Mouse (Mus musculus) hindbrain, embryonic 12.5 days (tissue): Measurements from ENCODE around the gene Tpk1. TPM values are rescaled to one million over a fixed set of nuclear protein-coding genes. Genes with fewer than 3 reads are reported as not detected.

Experiments
- ATAC-seq: fragments of 200-750 bp; cut with Nextera tagmentation; 2 replicates; pipeline ENCODE4 v1.8.0; 2017; ENCODE audit warnings: moderate TSS enrichment; ENCODE audit not compliant: low FRiP score
- H3K27ac ChIP-seq: fragments of 300-500 bp; sonication (generic); 2 replicates; pipeline ENCODE4 v1.5.1; 2016; ENCODE audit warnings: mild to moderate bottlenecking
- H3K27me3 ChIP-seq: fragments of 300-500 bp; sonication (generic); 2 replicates; pipeline ENCODE4 v1.6.1; 2016; ENCODE audit warnings: mild to moderate bottlenecking
- H3K36me3 ChIP-seq: fragments of 300-500 bp; sonication (generic); 2 replicates; pipeline ENCODE4 v1.6.1; 2016; ENCODE audit warnings: mild to moderate bottlenecking
- H3K4me1 ChIP-seq: fragments of 300-500 bp; sonication (generic); 2 replicates; pipeline ENCODE4 v1.6.1; 2016
- H3K4me2 ChIP-seq: fragments of 300-500 bp; sonication (generic); replicated peaks from 2 replicates; pipeline ENCODE4 v1.6.1; 2016; ENCODE audit warnings: mild to moderate bottlenecking
- H3K4me3 ChIP-seq: fragments of 300-500 bp; sonication (generic); 2 replicates; pipeline ENCODE4 v1.5.1; 2016; ENCODE audit warnings: mild to moderate bottlenecking
- H3K9ac ChIP-seq: fragments of 300-500 bp; sonication (generic); 2 replicates; pipeline ENCODE4 v1.6.1; 2016; ENCODE audit warnings: mild to moderate bottlenecking, moderate library complexity
- H3K9me3 ChIP-seq: fragments of 300-500 bp; sonication (generic); replicated peaks from 2 replicates; pipeline ENCODE4 v1.6.1; 2016; ENCODE audit warnings: mild to moderate bottlenecking
- WGBS: fragments of 180-500 bp; shearing (Covaris S2); methylation state at CpG from one replicate; pipeline ENCODE4 v1.1.7; 2016; 5-methylcytosine and 5-hydroxymethylcytosine counted together
- polyA plus RNA-seq: library from polyadenylated mRNA; unstranded; fragments of >200 nt; fragmentation: Nextera tagmentation; extraction: Ambion mirVana; gene quantifications from 2 replicates; pipeline ENCODE4 v1.2.1, GENCODE M21; 2016

The Tpk1 gene
- polyA plus RNA-seq, 1 experiment from 2014 or later: 7.2 TPM

DNA sequence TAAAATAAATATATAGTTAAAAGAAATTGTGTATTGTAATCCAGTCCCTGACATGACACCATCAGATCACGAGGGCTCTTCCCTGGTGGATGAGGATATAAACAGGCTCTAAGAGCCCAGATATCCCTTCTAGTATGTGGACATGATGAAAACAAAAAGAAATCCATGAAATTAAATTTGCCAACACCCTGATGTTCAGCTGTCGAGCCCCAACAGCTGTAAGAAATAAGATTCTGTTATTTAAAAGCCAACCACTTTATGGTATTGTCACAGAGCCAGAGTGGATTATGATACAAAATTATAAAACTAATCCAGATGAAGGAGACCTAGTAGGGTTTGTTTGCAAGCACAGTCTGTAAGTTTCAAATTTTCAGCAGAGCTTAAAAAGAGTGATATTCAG lies 207.0 kb downstream of the Tpk1 start:
- Histone ChIP-seq H3K4me1 (no peaks in the 10 kb centered on the region), H3K4me3 (no peak overlapping the region), H3K9me3 (no peaks in the 10 kb centered on the region), H3K27me3 (no peaks in the 10 kb centered on the region), H3K27ac (no peak overlapping the region), H3K4me2 (no peak overlapping the region), H3K9ac (no peak overlapping the region), H3K36me3 (no peaks in the 10 kb centered on the region)
- ATAC-seq: no peak
- 88% methylated on average over 2 of the region's 2 CpGs for WGBS

DNA sequence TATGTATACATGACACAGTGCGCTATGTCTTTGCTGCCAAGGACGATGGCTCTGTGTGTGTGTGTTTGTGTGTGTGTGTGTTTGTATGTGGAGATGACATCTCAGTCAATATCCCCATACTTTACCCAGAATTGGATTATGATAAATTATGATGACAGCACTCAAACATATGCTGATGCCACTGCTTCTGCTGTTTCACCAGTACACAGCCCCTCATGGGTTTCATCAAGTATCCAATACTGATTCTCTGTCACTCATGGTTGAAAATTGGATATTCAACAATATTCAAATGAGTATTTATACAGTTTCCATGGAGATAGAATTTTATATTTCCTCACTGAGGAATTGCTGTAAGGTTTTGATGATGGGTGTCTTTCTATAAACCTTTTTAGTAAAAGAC lies 208.1 kb downstream of the Tpk1 start:
- Histone ChIP-seq H3K4me3 (no peak overlapping the region), H3K9me3 (no peaks in the 10 kb centered on the region), H3K27me3 (no peaks in the 10 kb centered on the region), H3K9ac (no peak overlapping the region), H3K36me3 (no peaks in the 10 kb centered on the region), H3K4me2 (no peak overlapping the region), H3K27ac (no peak overlapping the region), H3K4me1 (no peaks in the 10 kb centered on the region)
- no peak for ATAC-seq
- 89% methylated on average over 2 of the region's 2 CpGs for WGBS

DNA sequence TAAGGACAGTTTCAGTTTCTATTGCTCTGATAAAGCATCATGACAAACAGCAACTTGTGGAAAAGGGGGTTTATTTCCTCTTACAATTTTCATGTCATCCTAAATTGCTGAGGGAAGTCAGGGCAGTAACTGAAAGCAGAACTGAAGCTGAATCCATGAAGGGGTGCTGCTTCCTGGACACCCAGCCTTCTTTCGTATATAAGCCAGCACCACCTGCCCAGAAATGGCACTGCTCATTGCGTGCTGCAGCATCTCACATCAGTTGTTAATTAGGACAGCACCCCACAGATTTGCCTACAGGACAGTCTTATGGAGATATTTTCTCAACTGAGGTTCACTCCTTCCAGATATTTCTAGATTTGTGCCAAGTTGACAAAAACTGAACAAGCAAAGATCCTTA lies 216.6 kb downstream of the Tpk1 start:
- Histone ChIP-seq H3K4me1 (no peaks in the 10 kb centered on the region), H3K4me2 (no peak overlapping the region), H3K36me3 (no peaks in the 10 kb centered on the region), H3K9ac (no peak overlapping the region), H3K27ac (no peak overlapping the region), H3K4me3 (no peak overlapping the region), H3K27me3 (no peaks in the 10 kb centered on the region), H3K9me3 (no peaks in the 10 kb centered on the region)
- 79% methylated on average over 2 of the region's 2 CpGs for WGBS
- no peak for ATAC-seq

DNA sequence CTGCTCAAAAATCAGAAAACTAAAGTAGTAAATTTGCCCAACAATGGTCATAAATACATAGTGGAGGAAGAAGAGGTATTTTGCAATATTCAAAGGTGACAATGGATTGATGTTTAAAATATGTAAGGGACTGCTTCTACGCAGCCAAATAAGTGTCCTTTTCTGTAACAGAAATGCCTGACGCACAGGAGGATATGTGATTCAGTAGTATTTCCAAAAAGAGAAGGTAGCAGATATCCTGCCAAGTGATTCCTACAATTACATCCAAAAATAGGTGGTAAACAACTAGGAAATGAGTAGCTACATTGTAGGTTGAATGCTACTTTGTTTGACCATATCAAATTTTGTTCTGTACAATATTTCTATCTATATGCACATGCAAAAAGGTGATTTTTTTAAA lies 220.2 kb downstream of the Tpk1 start:
- Histone ChIP-seq H3K4me1 (no peaks in the 10 kb centered on the region), H3K9ac (no peak overlapping the region), H3K4me3 (no peak overlapping the region), H3K27me3 (no peaks in the 10 kb centered on the region), H3K27ac (no peak overlapping the region), H3K9me3 (no peaks in the 10 kb centered on the region), H3K4me2 (no peak overlapping the region), H3K36me3 (no peaks in the 10 kb centered on the region)
- ATAC-seq: no peak
- 90% methylated on average over 2 of the region's 2 CpGs for WGBS

DNA sequence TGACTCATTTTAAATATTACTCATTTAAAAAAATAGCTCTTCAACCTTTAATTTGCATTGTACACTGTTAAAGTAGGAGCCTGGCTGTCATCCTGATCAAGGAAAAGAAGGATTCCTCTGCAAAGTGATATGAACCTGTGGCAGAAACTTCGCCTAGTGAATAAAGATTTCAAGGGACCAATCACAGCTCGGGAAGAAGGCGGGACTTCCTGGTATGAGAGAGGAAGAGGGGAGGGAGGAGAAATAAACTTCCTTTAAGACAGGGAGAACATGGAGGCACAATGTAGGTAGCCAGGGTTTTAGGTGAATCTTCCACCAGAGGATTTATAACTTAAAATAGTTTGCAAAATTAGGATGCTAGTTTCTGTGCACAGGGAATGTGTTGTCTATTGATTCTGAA lies 223.9 kb downstream of the Tpk1 start:
- 88% methylated on average over 3 of the region's 3 CpGs for WGBS
- Histone ChIP-seq H3K4me1 (no peaks in the 10 kb centered on the region), H3K9me3 (no peaks in the 10 kb centered on the region), H3K27ac (no peak overlapping the region), H3K4me3 (no peak overlapping the region), H3K9ac (no peak overlapping the region), H3K4me2 (no peak overlapping the region), H3K36me3 (no peaks in the 10 kb centered on the region), H3K27me3 (no peaks in the 10 kb centered on the region)
- no peak for ATAC-seq

DNA sequence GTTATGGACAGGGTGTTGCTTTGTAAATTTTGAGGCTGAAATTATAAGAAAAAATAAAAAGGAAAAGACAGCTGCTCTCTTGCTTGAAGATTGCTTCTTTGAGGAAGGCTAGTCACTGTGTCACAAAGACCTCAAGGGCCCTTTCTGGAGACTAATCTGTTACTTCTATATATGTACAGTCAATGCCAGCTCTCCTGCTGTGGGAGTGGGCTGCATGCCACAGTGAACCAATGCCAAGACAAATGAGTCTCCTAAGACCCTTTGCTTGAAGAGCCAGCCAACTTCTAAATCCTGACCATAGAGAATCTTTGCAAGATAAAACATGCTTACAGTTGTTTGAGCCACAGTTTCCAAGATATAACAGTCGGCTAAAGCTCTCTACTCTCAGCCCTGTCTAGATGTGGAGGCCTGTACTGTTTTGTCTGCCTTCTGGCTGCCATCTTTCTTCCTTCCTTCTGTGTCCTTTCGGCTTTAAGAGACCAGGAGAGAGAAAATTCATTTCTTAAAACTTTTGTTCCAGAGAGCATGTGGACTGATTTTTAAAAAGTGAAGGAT lies 230.0 kb downstream of the Tpk1 start:
- no peak overlapping the region for H3K27ac ChIP-seq
- no peaks in the 10 kb centered on the region for H3K27me3 ChIP-seq
- H3K4me2 ChIP-seq: no peak overlapping the region
- no peak for ATAC-seq
- no peaks in the 10 kb centered on the region for H3K4me1 ChIP-seq
- no peak overlapping the region for H3K9ac ChIP-seq
- 86% methylated on average over 2 of the region's 2 CpGs for WGBS
- H3K36me3 ChIP-seq: no peaks in the 10 kb centered on the region
- no peak overlapping the region for H3K4me3 ChIP-seq
- no peaks in the 10 kb centered on the region for H3K9me3 ChIP-seq

DNA sequence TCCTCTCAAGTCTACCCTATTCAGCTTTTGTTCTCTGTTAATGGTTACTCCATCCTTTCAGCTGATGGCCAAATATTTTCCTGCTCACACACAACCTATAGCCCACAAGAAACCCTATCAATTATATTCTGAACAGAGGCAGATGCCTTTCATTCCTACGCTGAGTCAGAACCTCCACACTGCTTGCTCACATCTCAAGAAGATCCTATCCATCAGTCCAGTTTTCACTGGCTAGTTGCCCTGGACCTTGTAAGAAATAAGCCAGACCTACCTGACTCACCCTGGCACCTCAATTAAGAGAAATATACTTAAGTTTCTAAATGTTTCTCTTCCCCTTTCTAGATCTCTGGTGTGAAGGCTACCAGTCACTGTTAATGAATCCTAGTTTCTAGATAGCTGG lies 231.7 kb downstream of the Tpk1 start:
- Histone ChIP-seq H3K4me3 (no peak overlapping the region), H3K36me3 (no peaks in the 10 kb centered on the region), H3K9me3 (no peaks in the 10 kb centered on the region), H3K4me2 (no peak overlapping the region), H3K27ac (no peak overlapping the region), H3K9ac (no peak overlapping the region), H3K27me3 (no peaks in the 10 kb centered on the region), H3K4me1 (no peaks in the 10 kb centered on the region)
- no peak for ATAC-seq
- 83% methylated on average over 1 of the region's 1 CpGs for WGBS

DNA sequence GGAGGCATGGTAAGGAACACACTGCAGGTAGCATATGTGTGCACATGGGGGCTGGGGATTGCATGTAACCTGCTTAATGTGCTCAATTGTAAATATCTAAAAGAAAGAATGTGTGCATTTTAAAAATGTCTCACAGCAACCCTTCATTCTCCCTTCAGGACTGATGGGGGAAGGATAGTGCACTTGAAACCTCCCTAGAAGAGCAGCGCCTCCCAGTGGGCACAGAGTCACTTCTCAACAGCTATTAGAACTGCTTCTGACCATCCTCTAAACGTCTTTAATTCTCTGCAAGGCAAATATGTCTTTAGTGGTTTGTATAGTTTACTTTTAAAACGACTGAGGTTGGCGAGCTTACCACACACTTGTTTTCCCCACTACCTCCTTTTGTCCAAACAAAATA lies 241.1 kb downstream of the Tpk1 start:
- no peaks in the 10 kb centered on the region for H3K36me3 ChIP-seq
- H3K4me1 ChIP-seq: no peaks in the 10 kb centered on the region
- H3K4me2 ChIP-seq: no peak overlapping the region
- H3K27ac ChIP-seq: no peak overlapping the region
- H3K9me3 ChIP-seq: no peaks in the 10 kb centered on the region
- no peak overlapping the region for H3K4me3 ChIP-seq
- 63% methylated on average over 4 of the region's 4 CpGs for WGBS
- no peak overlapping the region for H3K9ac ChIP-seq
- no peaks in the 10 kb centered on the region for H3K27me3 ChIP-seq
- no peak for ATAC-seq

DNA sequence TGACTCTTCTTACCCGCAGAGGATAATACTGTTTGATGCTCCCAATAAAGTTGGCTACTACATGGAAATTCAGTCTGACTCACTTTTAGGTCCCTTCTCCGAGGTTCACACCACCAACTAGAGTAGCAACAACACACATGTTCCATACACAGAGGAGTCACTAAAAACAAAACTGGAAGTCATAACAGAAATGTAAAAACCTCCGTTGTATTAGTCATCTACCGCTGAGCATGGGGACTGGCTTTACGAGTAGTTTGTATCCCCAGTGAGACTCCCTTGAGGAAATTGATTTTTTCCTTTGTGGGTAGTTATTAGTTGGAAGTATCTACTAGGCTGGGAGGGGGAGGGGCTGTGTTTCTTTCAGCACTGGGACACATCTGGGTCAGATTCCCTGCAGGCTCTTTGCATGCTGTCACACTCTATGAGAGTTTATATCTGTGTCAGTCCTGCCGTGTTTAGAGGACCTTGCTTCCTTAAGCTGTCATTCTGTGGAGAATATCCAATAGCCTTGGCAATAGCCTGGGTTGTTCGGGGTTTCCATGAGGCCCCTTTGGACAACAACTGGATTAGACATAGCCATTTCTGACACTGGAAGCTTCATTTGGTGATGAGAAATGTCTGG lies 245.6 kb downstream of the Tpk1 start:
- H3K4me2 ChIP-seq: no peak overlapping the region
- no peaks in the 10 kb centered on the region for H3K4me1 ChIP-seq
- no peaks in the 10 kb centered on the region for H3K9me3 ChIP-seq
- WGBS: 70% methylated on average over 7 of the region's 7 CpGs
- H3K27ac ChIP-seq: no peak overlapping the region
- H3K27me3 ChIP-seq: no peaks in the 10 kb centered on the region
- no peaks in the 10 kb centered on the region for H3K36me3 ChIP-seq
- no peak for ATAC-seq
- H3K4me3 ChIP-seq: no peak overlapping the region
- H3K9ac ChIP-seq: no peak overlapping the region

DNA sequence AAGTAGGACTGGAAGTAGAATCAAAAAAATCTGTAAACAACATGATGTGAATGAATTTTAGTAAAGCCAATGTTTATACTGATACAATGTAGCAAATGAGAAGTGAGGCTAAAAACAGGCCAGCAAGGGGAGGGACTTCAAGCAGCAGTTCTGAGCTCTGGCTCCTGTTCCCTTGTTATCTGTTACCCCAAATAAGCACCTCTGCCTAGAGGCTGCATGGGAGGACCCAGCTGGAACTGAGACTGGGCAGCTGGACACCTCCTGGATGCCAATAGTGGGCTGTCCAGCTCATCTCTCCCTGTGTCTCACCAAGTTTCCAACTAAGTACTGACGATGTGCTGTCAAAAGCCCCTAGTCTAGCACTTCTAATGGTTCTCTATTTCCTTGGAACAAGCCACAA lies 257.1 kb downstream of the Tpk1 start:
- no peak for ATAC-seq
- no peaks in the 10 kb centered on the region for H3K9me3 ChIP-seq
- no peak overlapping the region for H3K9ac ChIP-seq
- 76% methylated on average over 1 of the region's 1 CpGs for WGBS
- no peaks in the 10 kb centered on the region for H3K27me3 ChIP-seq
- H3K4me2 ChIP-seq: no peak overlapping the region
- no peaks in the 10 kb centered on the region for H3K36me3 ChIP-seq
- no peak overlapping the region for H3K4me3 ChIP-seq
- H3K27ac ChIP-seq: no peak overlapping the region
- H3K4me1 ChIP-seq: no peaks in the 10 kb centered on the region

DNA sequence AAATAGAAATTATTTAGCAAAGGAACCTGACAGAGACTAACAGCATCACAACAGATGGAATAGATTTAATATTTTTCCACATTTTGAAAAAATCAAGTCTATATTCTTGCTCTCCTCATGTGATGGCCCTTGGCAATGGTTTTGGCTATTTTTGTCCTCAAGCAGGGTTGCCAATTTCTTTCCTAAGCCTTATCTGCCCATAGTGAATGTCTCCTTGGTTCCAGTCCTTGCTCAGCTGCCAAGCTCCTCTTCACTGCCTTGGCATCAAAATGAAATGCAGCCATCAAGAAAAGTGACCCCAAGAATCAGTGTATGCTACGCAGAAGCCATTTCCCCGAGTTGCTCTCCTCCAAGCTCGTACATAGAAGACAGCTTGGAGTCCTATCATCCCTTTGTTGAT lies 263.0 kb downstream of the Tpk1 start:
- Histone ChIP-seq H3K9ac (no peak overlapping the region), H3K9me3 (no peaks in the 10 kb centered on the region), H3K4me2 (no peak overlapping the region), H3K4me3 (no peak overlapping the region), H3K4me1 (no peaks in the 10 kb centered on the region), H3K27me3 (no peaks in the 10 kb centered on the region), H3K36me3 (no peaks in the 10 kb centered on the region), H3K27ac (no peak overlapping the region)
- ATAC-seq: no peak
- 84% methylated on average over 3 of the region's 3 CpGs for WGBS

DNA sequence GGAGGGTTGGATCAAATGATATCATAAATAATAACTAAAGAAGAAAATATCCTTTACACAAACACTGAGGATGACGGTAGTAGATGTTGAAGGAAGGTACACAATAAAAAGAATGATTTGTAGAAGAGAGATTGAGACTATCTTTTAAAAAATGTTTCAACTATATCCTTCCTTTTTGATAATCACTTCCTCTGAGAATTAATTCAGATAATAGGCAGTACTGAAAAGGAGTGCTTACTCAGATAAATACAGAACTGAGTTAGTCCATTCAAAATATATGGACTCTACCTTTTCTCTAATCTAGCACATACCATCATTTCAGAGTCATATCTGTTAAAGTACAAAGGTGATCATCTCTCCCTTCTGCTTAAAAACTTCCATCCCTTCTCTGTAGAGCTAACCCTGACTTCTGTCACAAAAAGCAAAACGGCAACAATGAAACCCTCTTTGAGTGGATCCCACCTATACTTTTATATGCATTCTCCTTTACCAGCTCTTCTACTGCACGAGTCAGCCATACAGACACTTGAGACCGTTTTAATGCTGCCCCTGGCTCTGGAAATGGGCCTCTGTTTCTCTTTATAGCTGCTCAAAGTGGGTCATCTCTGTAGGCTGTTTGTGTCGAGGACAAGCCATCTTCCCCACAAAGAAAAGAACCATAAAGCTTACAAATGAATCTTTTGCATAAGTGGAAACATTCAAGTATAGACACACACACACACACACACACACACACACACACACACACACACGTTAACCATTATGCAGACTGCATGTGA lies 263.7 kb downstream of the Tpk1 start:
- no peak for ATAC-seq

DNA sequence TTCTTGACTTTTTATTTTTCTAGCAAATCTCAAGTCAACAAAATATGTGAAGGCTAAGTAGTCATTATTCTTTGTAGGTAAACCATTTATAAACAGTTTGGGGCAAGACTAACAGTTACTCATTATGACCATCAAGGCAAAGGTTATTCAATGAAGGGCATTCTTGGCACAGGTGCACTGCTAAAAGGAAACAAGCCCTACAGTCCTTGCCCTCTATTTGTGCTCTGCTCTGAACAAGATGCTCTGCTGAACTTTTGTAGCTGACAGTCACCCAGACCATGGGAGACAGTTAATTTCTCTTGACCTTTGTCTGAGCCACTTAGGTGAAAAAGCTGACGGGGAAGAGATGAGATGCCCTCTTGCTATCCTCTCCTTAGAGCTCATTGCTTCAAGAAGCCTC lies 269.7 kb downstream of the Tpk1 start:
- H3K9me3 ChIP-seq: no peaks in the 10 kb centered on the region
- no peaks in the 10 kb centered on the region for H3K4me1 ChIP-seq
- H3K4me2 ChIP-seq: no peak overlapping the region
- no peak overlapping the region for H3K27ac ChIP-seq
- WGBS: 93% methylated on average over 1 of the region's 1 CpGs
- no peak overlapping the region for H3K4me3 ChIP-seq
- no peak overlapping the region for H3K9ac ChIP-seq
- ATAC-seq: no peak
- H3K36me3 ChIP-seq: no peaks in the 10 kb centered on the region
- no peaks in the 10 kb centered on the region for H3K27me3 ChIP-seq

More for the DNA sequence above, 263.7 kb downstream of the Tpk1 start:
- Histone ChIP-seq H3K27me3 (no peaks in the 10 kb centered on the region), H3K9me3 (no peaks in the 10 kb centered on the region), H3K4me3 (no peak overlapping the region), H3K27ac (no peak overlapping the region), H3K36me3 (no peaks in the 10 kb centered on the region), H3K9ac (no peak overlapping the region), H3K4me1 (no peaks in the 10 kb centered on the region), H3K4me2 (no peak overlapping the region)
- 82% methylated on average over 6 of the region's 6 CpGs for WGBS
